ENCODE assay signal across 13 mouse cellular contexts in genomic region chr9:120115580-120115979, GRCm38 (mm10). TPM values are rescaled to one million over a fixed set of nuclear protein-coding genes. Genes with fewer than 3 reads are reported as not detected.
DNase-seq lines count a peak whose midpoint lies in the region; ATAC-seq lines count a peak whose summit lies in the region.
"Had no signal": no experiment of that assay in that cellular context is flagged by ENCODE, and none has a peak within 500 bp of the region (broad histone marks: within the 10 kb centered on the region; RNA-seq: fewer than 3 reads in every experiment).

No protein-coding gene starts in this region.

- H3K36me3 ChIP-seq in kidney, embryonic 15.5 days, result peaks cover 41% of the 10 kb centered on the region
- H3K36me3 ChIP-seq in intestine, embryonic 16.5 days (ENCODE audit: control insufficient read depth, insufficient read depth, low read length), result 0 out of 2 replicates have a peak, but pooled peaks cover 3% of the 10 kb centered on the region

- 84% methylated on average over 5 of the region's 5 CpGs for WGBS in kidney, embryonic 15.5 days
- 75% methylated on average over 5 of the region's 5 CpGs for WGBS in intestine, embryonic 16.5 days

- peaks cover 8% of the 10 kb centered on the region for H3K4me1 ChIP-seq in kidney, embryonic 15.5 days
- peaks cover 13% of the 10 kb centered on the region for H3K4me1 ChIP-seq in intestine, embryonic 16.5 days (ENCODE audit: control insufficient read depth, insufficient read depth, low read length)

- no peak overlapping the region for H3K4me2 ChIP-seq in kidney, embryonic 15.5 days
- H3K4me2 ChIP-seq in intestine, embryonic 16.5 days (ENCODE audit: low read depth, low read length), result no peak overlapping the region
- H3K4me2 ChIP-seq: forebrain, embryonic 13.5 days had no signal

- no peak overlapping the region for H3K27ac ChIP-seq in kidney, embryonic 15.5 days
- peak overlapping the region; percentile 55 for H3K27ac ChIP-seq in intestine, embryonic 16.5 days (ENCODE audit: low read length)
- H3K27ac ChIP-seq: forebrain, embryonic 13.5 days had no signal

- intact Hi-C loops in left cerebral cortex, postnatal 14 days (cut with DNase I), result no loop called here

- DNase-seq in kidney, postnatal 4 days, result no peak
- DNase-seq in c-Kit-positive CD71-negative TER-119-negative erythroid progenitor cells, embryonic 14.5 days (ENCODE audit: low read depth), result peak; percentile 47
- peak; percentile 73 to 78 for DNase-seq in spleen, postnatal 10 days (ENCODE audit: low spot score in 2 of 2)
- DNase-seq in left cerebral cortex, postnatal 14 days (ENCODE audit: low spot score in 2 of 2), result no peak
- DNase-seq in lung, postnatal 25 days (ENCODE audit: low spot score), result no peak
- DNase-seq: cerebellum, adult 11 months; kidney, adult 9 months had no signal

- no peaks in the 10 kb centered on the region for H3K27me3 ChIP-seq in kidney, embryonic 15.5 days
- no peaks in the 10 kb centered on the region for H3K27me3 ChIP-seq in intestine, embryonic 16.5 days (replicated peaks; ENCODE audit: control insufficient read depth, insufficient read depth, low read length)
- H3K27me3 ChIP-seq: forebrain, embryonic 13.5 days had no signal

- no peak overlapping the region for H3K4me3 ChIP-seq in kidney, embryonic 15.5 days (replicated peaks)
- H3K4me3 ChIP-seq in intestine, embryonic 16.5 days (ENCODE audit: low read length), result no peak overlapping the region
- H3K4me3 ChIP-seq: forebrain, embryonic 13.5 days had no signal

- H3K9me3 ChIP-seq in kidney, embryonic 15.5 days (replicated peaks), result no peaks in the 10 kb centered on the region
- no peaks in the 10 kb centered on the region for H3K9me3 ChIP-seq in intestine, embryonic 16.5 days (ENCODE audit: control insufficient read depth, low read length)
- H3K9me3 ChIP-seq: forebrain, embryonic 13.5 days had no signal

- H3K9ac ChIP-seq in kidney, embryonic 15.5 days, result no peak overlapping the region
- 0 out of 2 replicates have a peak overlapping the region, but pooled peaks have one; percentile 19 for H3K9ac ChIP-seq in intestine, embryonic 16.5 days (ENCODE audit: low read depth, low read length)
- H3K9ac ChIP-seq: forebrain, embryonic 13.5 days had no signal

- peak; percentile 75 for ATAC-seq in kidney, embryonic 15.5 days (replicated peaks; ENCODE audit: low FRiP score)
- peak; percentile 61 for ATAC-seq in intestine, embryonic 16.5 days
- ATAC-seq: forebrain, embryonic 13.5 days had no signal

RNA-seq across cellular contexts. Expression of gene Slc25a38, which starts 5.4 kb away (rescaled TPM):
- polyA plus RNA-seq in kidney, embryonic 15.5 days (2015; fragmentation: Nextera tagmentation; extraction: Ambion mirVana), result 32.4 and 37.1 TPM in 2 replicates
- polyA plus RNA-seq in intestine, embryonic 16.5 days (2015; fragmentation: Nextera tagmentation; extraction: Ambion mirVana), result 24.3 and 28.9 TPM in 2 replicates
- 10 to 100 TPM; 24.2 to 27.0 TPM for total RNA-seq in left cerebral cortex, postnatal 14 days (2021)

RNA-seq across cellular contexts. Expression of gene Rpsa, which starts 11.9 kb away (rescaled TPM):
- polyA plus RNA-seq in kidney, embryonic 15.5 days (2015; fragmentation: Nextera tagmentation; extraction: Ambion mirVana), result 1,407 and 1,464 TPM in 2 replicates
- 1,264 and 1,381 TPM in 2 replicates for polyA plus RNA-seq in intestine, embryonic 16.5 days (2015; fragmentation: Nextera tagmentation; extraction: Ambion mirVana)
- 100 to 1,000 TPM; 505 to 517 TPM for total RNA-seq in left cerebral cortex, postnatal 14 days (2021)

RNA-seq across cellular contexts. Expression of gene Ccr8, which starts 23.7 kb away (rescaled TPM):
- 0.18 TPM in 1 of 2 replicates, not detected in the other for polyA plus RNA-seq in kidney, embryonic 15.5 days (2015; fragmentation: Nextera tagmentation; extraction: Ambion mirVana)
- polyA plus RNA-seq in intestine, embryonic 16.5 days (2015; fragmentation: Nextera tagmentation; extraction: Ambion mirVana), result 0.70 and 0.72 TPM in 2 replicates
- not detected for total RNA-seq in left cerebral cortex, postnatal 14 days (2021)
- total RNA-seq: left cerebral cortex, postnatal 10 days; monocyte, adult 5-6 weeks had no signal
- polyA plus RNA-seq: forebrain, embryonic 13.5 days; heart, embryonic 14.5 days had no signal

RNA-seq across cellular contexts. Expression of gene Mobp, which starts 33.9 kb away (rescaled TPM):
- not detected in 2 replicates for polyA plus RNA-seq in kidney, embryonic 15.5 days (2015; fragmentation: Nextera tagmentation; extraction: Ambion mirVana)
- polyA plus RNA-seq in intestine, embryonic 16.5 days (2015; fragmentation: Nextera tagmentation; extraction: Ambion mirVana), result not detected in 2 replicates
- total RNA-seq in left cerebral cortex, postnatal 14 days (2021), result 100 to 1,000 TPM; 128 to 224 TPM
- total RNA-seq: monocyte, adult 5-6 weeks had no signal
- polyA plus RNA-seq: heart, embryonic 14.5 days had no signal

RNA-seq across cellular contexts. Expression of gene Cx3cr1, which starts 45.9 kb away (rescaled TPM):
- polyA plus RNA-seq in kidney, embryonic 15.5 days (2015; fragmentation: Nextera tagmentation; extraction: Ambion mirVana), result 6.6 and 7.3 TPM in 2 replicates
- polyA plus RNA-seq in intestine, embryonic 16.5 days (2015; fragmentation: Nextera tagmentation; extraction: Ambion mirVana), result 8.3 and 9.2 TPM in 2 replicates
- 10 to 100 TPM; 34.9 to 36.7 TPM for total RNA-seq in left cerebral cortex, postnatal 14 days (2021)

Comparison
In these comparisons a context has a peak if more than half of its experiments do, and no peak if none do; other contexts are left out.
1. DNase-seq: peak in c-Kit-positive CD71-negative TER-119-negative erythroid progenitor cells, embryonic 14.5 days (single experiment) and spleen, postnatal 10 days (2 of 2); none in kidney, postnatal 4 days (0 of 2), left cerebral cortex, postnatal 14 days (0 of 2) and lung, postnatal 25 days (single experiment).